Mouse (Mus musculus): ENCODE measurements around the gene Nol8. TPM values are rescaled to one million over a fixed set of nuclear protein-coding genes. Genes with fewer than 3 reads are reported as not detected.

Nol8 gene
- polyA plus RNA-seq, 1 experiment, result 0.06 TPM

GRCm38 (mm10) chr13:49628167-49628566 is 24.7 kb upstream of the Nol8 start:
- Histone ChIP-seq H3K36me3 (ENCODE audit: control insufficient read depth, insufficient read depth, low read length) (no peaks in the 10 kb centered on the region), H3K27ac (ENCODE audit: insufficient read depth, low read depth, low read length) (no peak overlapping the region), H3K4me3 (ENCODE audit: low read depth, low read length) (no peak overlapping the region), H3K27me3 (ENCODE audit: control insufficient read depth, insufficient read depth, low read length) (no peaks in the 10 kb centered on the region), H3K4me1 (ENCODE audit: control insufficient read depth, insufficient read depth, insufficient read length, low read length) (no peaks in the 10 kb centered on the region)
- TF ChIP-seq CTCF (IDR thresholded peaks at IDR 0.05; ENCODE audit: extremely low read depth, insufficient read length, insufficient replicate concordance, low read depth, low read length) (no peak), POLR2A (IDR thresholded peaks at IDR 0.05; ENCODE audit: low read depth, low read length) (no peak)

- H3K4me1 ChIP-seq (ENCODE audit: control insufficient read depth, insufficient read depth, insufficient read length, low read length), result no peaks in the 10 kb centered on the region
- TF ChIP-seq CTCF (IDR thresholded peaks at IDR 0.05; ENCODE audit: extremely low read depth, insufficient read length, insufficient replicate concordance, low read depth, low read length), result no peak
- TF ChIP-seq POLR2A (IDR thresholded peaks at IDR 0.05; ENCODE audit: low read depth, low read length), result no peak
- WGBS, result 93% methylated on average over 2 of the region's 2 CpGs
- H3K36me3 ChIP-seq (ENCODE audit: control insufficient read depth, insufficient read depth, low read length), result no peaks in the 10 kb centered on the region
- no peaks in the 10 kb centered on the region for H3K27me3 ChIP-seq (ENCODE audit: control insufficient read depth, insufficient read depth, low read length)
- H3K4me3 ChIP-seq (ENCODE audit: low read depth, low read length), result no peak overlapping the region
- H3K27ac ChIP-seq (ENCODE audit: insufficient read depth, low read depth, low read length), result no peak overlapping the region
These were observed 23.8 kb upstream of the Nol8 start for GRCm38 (mm10) chr13:49629076-49629475.

DNA sequence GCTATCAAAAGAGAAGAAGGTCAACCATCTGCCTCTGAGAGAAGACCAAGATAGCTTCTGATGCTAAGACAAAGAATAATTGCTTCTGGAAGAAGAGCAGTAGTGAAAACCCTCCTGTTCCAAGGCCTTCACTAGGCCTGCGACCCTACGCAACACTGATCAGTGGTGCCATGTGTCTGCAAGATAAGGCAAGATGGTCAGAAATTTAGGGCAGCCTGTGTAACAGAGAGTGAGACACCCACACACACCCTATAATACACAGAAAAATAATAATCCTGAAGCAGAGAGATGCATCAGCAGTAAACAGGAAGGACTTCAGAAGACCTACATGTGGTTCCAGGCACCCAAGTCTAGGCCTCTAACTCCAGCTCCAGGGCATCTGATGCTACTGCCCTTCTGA is 12.9 kb upstream of the Nol8 start:
- H3K4me3 ChIP-seq (ENCODE audit: low read depth, low read length), result no peak overlapping the region
- no peak for TF ChIP-seq CTCF (IDR thresholded peaks at IDR 0.05; ENCODE audit: extremely low read depth, insufficient read length, insufficient replicate concordance, low read depth, low read length)
- no peak for TF ChIP-seq POLR2A (IDR thresholded peaks at IDR 0.05; ENCODE audit: low read depth, low read length)
- H3K27ac ChIP-seq (ENCODE audit: insufficient read depth, low read depth, low read length), result no peak overlapping the region
- H3K27me3 ChIP-seq (ENCODE audit: control insufficient read depth, insufficient read depth, low read length), result no peaks in the 10 kb centered on the region
- WGBS, result 89% methylated on average over 2 of the region's 2 CpGs
- no peaks in the 10 kb centered on the region for H3K36me3 ChIP-seq (ENCODE audit: control insufficient read depth, insufficient read depth, low read length)
- H3K4me1 ChIP-seq (ENCODE audit: control insufficient read depth, insufficient read depth, insufficient read length, low read length), result peaks cover 2% of the 10 kb centered on the region; the same call in 1 of the 2 replicates

DNA sequence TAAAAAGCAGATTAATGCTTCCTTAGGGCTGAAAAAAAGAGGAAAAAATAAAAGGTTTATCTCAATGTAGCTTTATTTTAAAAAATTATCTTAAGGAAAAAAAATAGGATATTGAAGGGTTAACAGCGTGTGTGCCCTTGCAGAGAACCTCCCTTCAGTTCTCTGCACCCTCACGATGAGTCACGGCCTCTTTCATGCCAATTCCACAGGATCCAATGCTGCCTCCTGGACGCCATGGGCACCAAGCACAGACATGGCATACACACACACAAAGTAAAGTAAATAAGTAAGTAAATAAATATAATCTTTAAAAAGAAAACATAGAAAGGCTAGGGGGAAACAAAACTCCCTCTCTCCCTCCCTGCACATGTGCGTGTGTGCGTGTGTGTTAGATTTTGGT is 10.2 kb upstream of the Nol8 start:
- H3K27ac ChIP-seq (ENCODE audit: insufficient read depth, low read depth, low read length), result no peak overlapping the region
- no peaks in the 10 kb centered on the region for H3K36me3 ChIP-seq (ENCODE audit: control insufficient read depth, insufficient read depth, low read length)
- H3K4me3 ChIP-seq (ENCODE audit: low read depth, low read length), result no peak overlapping the region
- peaks cover 3% of the 10 kb centered on the region; the same call in 1 of the 2 replicates for H3K4me1 ChIP-seq (ENCODE audit: control insufficient read depth, insufficient read depth, insufficient read length, low read length)
- H3K27me3 ChIP-seq (ENCODE audit: control insufficient read depth, insufficient read depth, low read length), result no peaks in the 10 kb centered on the region
- no peak for TF ChIP-seq CTCF (IDR thresholded peaks at IDR 0.05; ENCODE audit: extremely low read depth, insufficient read length, insufficient replicate concordance, low read depth, low read length)
- no peak for TF ChIP-seq POLR2A (IDR thresholded peaks at IDR 0.05; ENCODE audit: low read depth, low read length)
- WGBS, result 77% methylated on average over 6 of the region's 6 CpGs

DNA sequence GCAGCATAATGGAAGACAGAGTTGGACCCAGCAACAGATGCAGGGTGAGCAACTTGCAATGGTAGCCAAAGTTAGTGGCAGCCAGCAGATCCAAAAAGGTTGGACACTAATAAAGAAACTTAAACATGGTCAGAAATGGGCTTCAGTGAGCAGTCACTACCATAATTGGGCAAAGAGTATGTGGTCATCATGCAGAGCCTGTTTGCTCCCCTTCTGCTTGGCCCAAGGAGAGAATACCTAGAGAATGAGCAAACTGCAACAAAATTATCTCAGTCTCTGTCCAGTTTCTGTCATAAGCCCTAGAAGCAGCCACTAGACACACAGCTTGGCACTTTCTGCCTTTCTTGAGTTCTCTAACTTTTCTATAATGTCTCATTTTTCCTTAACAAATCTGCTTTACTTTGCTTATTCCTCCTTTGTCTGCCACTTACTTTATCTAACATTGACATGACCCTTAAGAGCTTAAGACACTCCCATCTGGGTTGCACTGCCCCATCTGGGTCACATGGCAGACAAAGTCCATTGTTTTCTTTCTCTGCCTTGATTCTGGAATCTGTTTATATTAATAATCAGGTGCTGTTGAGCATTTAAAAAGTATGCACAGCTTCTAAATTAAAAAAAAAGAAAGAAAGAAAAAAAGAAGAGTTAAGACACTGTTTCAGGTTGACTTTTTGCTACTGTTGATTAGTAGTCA is 9.1 kb upstream of the Nol8 start:
- H3K36me3 ChIP-seq (ENCODE audit: control insufficient read depth, insufficient read depth, low read length), result no peaks in the 10 kb centered on the region
- no peaks in the 10 kb centered on the region for H3K27me3 ChIP-seq (ENCODE audit: control insufficient read depth, insufficient read depth, low read length)
- peaks cover 3% of the 10 kb centered on the region; the same call in 1 of the 2 replicates for H3K4me1 ChIP-seq (ENCODE audit: control insufficient read depth, insufficient read depth, insufficient read length, low read length)
- no peak overlapping the region for H3K4me3 ChIP-seq (ENCODE audit: low read depth, low read length)
- TF ChIP-seq POLR2A (IDR thresholded peaks at IDR 0.05; ENCODE audit: low read depth, low read length), result no peak
- no peak for TF ChIP-seq CTCF (IDR thresholded peaks at IDR 0.05; ENCODE audit: extremely low read depth, insufficient read length, insufficient replicate concordance, low read depth, low read length)
- H3K27ac ChIP-seq (ENCODE audit: insufficient read depth, low read depth, low read length), result no peak overlapping the region

DNA sequence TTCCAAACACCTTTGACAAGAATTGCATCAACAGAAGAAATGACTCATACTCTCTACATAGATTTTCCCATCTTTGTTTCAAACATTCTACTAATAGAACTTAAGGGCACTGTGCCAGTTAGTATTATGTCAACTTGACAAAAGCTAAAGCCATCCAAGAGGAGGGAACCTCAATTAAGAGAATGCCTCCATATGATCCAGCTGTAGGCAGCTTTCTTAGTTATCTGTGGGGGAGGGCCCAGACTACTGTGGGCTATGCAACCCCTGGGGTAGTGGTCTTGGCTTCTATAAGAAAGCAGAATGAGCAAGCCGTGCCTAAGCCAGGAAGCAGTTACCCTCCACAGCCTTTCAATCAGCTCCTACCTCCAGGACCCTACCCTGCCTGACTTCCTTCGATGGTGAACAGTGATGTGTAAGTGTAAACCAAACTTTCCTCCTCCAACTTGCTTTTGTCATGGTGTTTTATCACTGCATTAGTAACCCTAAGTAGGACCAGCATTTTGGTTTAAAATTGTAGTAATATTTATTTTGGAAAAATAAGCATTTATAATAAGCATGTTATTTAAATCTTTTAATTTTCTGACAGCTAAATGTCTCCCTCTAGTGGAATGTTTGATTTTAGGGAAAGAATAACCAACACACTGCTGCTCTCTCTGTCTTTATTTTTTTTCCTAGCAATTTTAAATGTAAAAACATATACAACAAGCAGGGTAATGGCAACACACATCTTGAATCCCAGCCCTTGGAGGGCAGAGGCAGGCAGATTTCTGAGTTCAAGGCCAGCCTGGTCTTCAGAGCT is 7.9 kb upstream of the Nol8 start:
- peaks cover 3% of the 10 kb centered on the region; the same call in 1 of the 2 replicates for H3K4me1 ChIP-seq (ENCODE audit: control insufficient read depth, insufficient read depth, insufficient read length, low read length)
- 68% methylated on average over 2 of the region's 2 CpGs for WGBS
- TF ChIP-seq POLR2A (IDR thresholded peaks at IDR 0.05; ENCODE audit: low read depth, low read length) (no peak), CTCF (IDR thresholded peaks at IDR 0.05; ENCODE audit: extremely low read depth, insufficient read length, insufficient replicate concordance, low read depth, low read length) (no peak; the same call in 1 of the 2 replicates)
- H3K36me3 ChIP-seq (ENCODE audit: control insufficient read depth, insufficient read depth, low read length), result no peaks in the 10 kb centered on the region
- peak overlapping the region; percentile 67; the same call in 1 of the 2 replicates for H3K27ac ChIP-seq (ENCODE audit: insufficient read depth, low read depth, low read length)
- no peaks in the 10 kb centered on the region for H3K27me3 ChIP-seq (ENCODE audit: control insufficient read depth, insufficient read depth, low read length)
- H3K4me3 ChIP-seq (ENCODE audit: low read depth, low read length), result no peak overlapping the region

DNA sequence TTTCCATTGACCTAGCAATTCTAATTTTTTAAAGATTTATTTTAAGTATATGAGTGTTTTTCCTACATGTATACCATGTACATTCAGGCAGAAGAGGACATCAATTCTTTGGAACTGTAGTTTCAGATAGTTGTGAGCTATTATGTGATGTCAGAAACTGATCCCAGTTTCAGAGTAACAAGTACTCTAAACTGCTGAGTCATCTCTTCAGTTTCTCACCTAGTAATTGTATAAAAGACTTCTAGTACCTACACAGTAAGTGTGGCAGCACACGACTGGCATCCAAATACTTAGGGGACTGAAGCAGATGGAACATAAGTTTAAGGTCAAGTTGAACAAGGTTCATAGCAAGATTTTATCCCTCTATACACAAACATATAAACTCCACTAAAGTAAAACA is 6.9 kb upstream of the Nol8 start:
- Histone ChIP-seq H3K27me3 (ENCODE audit: control insufficient read depth, insufficient read depth, low read length) (no peaks in the 10 kb centered on the region), H3K36me3 (ENCODE audit: control insufficient read depth, insufficient read depth, low read length) (no peaks in the 10 kb centered on the region), H3K27ac (ENCODE audit: insufficient read depth, low read depth, low read length) (no peak overlapping the region), H3K4me1 (ENCODE audit: control insufficient read depth, insufficient read depth, insufficient read length, low read length) (peaks cover 3% of the 10 kb centered on the region; the same call in 1 of the 2 replicates), H3K4me3 (ENCODE audit: low read depth, low read length) (no peak overlapping the region)
- TF ChIP-seq POLR2A (IDR thresholded peaks at IDR 0.05; ENCODE audit: low read depth, low read length) (no peak), CTCF (IDR thresholded peaks at IDR 0.05; ENCODE audit: extremely low read depth, insufficient read length, insufficient replicate concordance, low read depth, low read length) (no peak)
- 70% methylated on average over 1 of the region's 1 CpGs for WGBS

Measured in small intestine, adult 2 months (tissue).